Mouse (Mus musculus) spleen, adult 2 months (tissue): ENCODE results near the gene Synrg.

ENCODE experiments used
- CTCF ChIP-seq: fragments of 200-500 bp; IDR thresholded peaks from 2 replicates; pipeline ENCODE4 v1.5.1; 2011; ENCODE audit warnings: mild to moderate bottlenecking, inconsistent platforms; ENCODE audit not compliant: insufficient read depth, insufficient read length, insufficient replicate concordance; ENCODE audit errors: extremely low read depth
- POLR2A ChIP-seq: fragments of 200-500 bp; IDR thresholded peaks from 2 replicates; pipeline ENCODE4 v1.6.1; 2011; ENCODE audit warnings: low read depth, low read length, inconsistent platforms

- TF ChIP-seq CTCF (no peak), POLR2A (no peak)
These were observed 104.8 kb downstream of the Synrg start, which contains the start of gene Dusp14 for GRCm38 (mm10) chr11:84069034-84069370.
